Mouse (Mus musculus) small intestine, adult 2 months (tissue): ENCODE measurements around the gene Synj1.

Experiments
- CTCF ChIP-seq: fragments of 200-500 bp; IDR thresholded peaks from 2 replicates; pipeline ENCODE4 v1.5.1; 2012; ENCODE audit warnings: low read depth, mild to moderate bottlenecking, control low read depth, inconsistent platforms, low read length, moderate library complexity, mixed read lengths; ENCODE audit not compliant: insufficient replicate concordance, insufficient read length; ENCODE audit errors: extremely low read depth
- POLR2A ChIP-seq: fragments of 200-500 bp; IDR thresholded peaks from 2 replicates; pipeline ENCODE4 v1.6.1; 2012; ENCODE audit warnings: low read depth, mild to moderate bottlenecking, control low read depth, inconsistent platforms, low read length, moderate library complexity

GRCm38 (mm10) chr16:90934687-90935328, 76.3 kb downstream of the Synj1 start, which contains the start of gene Cfap298:
- no peak for TF ChIP-seq CTCF
- TF ChIP-seq POLR2A, result peak; percentile 56
